Mouse (Mus musculus) CH12.LX (cell line): ENCODE data around the gene Sgsh. TPM values are rescaled to one million over a fixed set of nuclear protein-coding genes. Genes with fewer than 3 reads are reported as not detected.

ENCODE experiments used
- DNase-seq: peaks from one replicate; pipeline ENCODE4 v3.0.0-alpha.2; 2013; ENCODE audit errors: extremely low read depth
- H3K27ac ChIP-seq: 2 replicates; pipeline ENCODE4 v1.5.1; 2012; ENCODE audit warnings: low read depth, mild to moderate bottlenecking, control low read depth, moderate library complexity; ENCODE audit not compliant: insufficient read depth
- H3K27me3 ChIP-seq: replicated peaks from 2 replicates; pipeline ENCODE3; 2012; ENCODE audit warnings: inconsistent platforms
- H3K36me3 ChIP-seq, 2 experiments: replicated peaks in 1 of 2; 2 replicates each; pipeline versions ENCODE3 to v1.6.1; 2012; ENCODE audit warnings: inconsistent platforms in 1 of 2, low read length in 1 of 2, mild to moderate bottlenecking in 1 of 2, mixed read lengths in 1 of 2, moderate library complexity in 1 of 2; ENCODE audit not compliant: control insufficient read depth in 1 of 2, insufficient read depth in 1 of 2
- H3K4me1 ChIP-seq, 2 experiments: 2 replicates each; pipeline ENCODE4 v1.6.1; 2012; ENCODE audit warnings: inconsistent platforms in 1 of 2, moderate library complexity in 1 of 2; ENCODE audit not compliant: insufficient read depth in 2 of 2, control insufficient read depth in 1 of 2
- H3K4me2 ChIP-seq: 2 replicates; pipeline ENCODE4 v1.6.1; 2012; ENCODE audit warnings: low read depth, mild to moderate bottlenecking, control low read depth; ENCODE audit not compliant: poor library complexity, insufficient read depth, severe bottlenecking
- H3K4me3 ChIP-seq, 3 experiments: fragments of 150-350 bp in 1 of 3; sonication (generic) in 1 of 3; replicated peaks in 1 of 3; 2 replicates each; pipeline versions ENCODE3 to v1.5.1; 2011 to 2012; ENCODE audit warnings: low read depth in 2 of 3, low read length in 2 of 3, mild to moderate bottlenecking in 2 of 3, moderate library complexity in 2 of 3, control low read depth in 1 of 3, improper control_type of control experiment in 1 of 3, inconsistent platforms in 1 of 3, mixed read lengths in 1 of 3; ENCODE audit not compliant: poor library complexity in 1 of 3
- H3K79me2 ChIP-seq: replicated peaks from 2 replicates; pipeline ENCODE4 v1.6.1; 2012; ENCODE audit warnings: mild to moderate bottlenecking, moderate library complexity; ENCODE audit not compliant: control insufficient read depth, poor library complexity, insufficient read depth, severe bottlenecking; ENCODE audit errors: extremely low read depth
- H3K9ac ChIP-seq: 2 replicates; pipeline ENCODE4 v1.6.1; 2012; ENCODE audit warnings: low read depth, mild to moderate bottlenecking, control low read depth, moderate library complexity; ENCODE audit not compliant: insufficient read depth
- H3K9me3 ChIP-seq: replicated peaks from 2 replicates; pipeline ENCODE3; 2012; ENCODE audit warnings: low read length, inconsistent platforms, mixed read lengths
- CHD1 ChIP-seq: IDR thresholded peaks from 2 replicates; pipeline ENCODE4 v1.6.1; 2012; ENCODE audit warnings: low read depth, low read length, improper control_type of control experiment, inconsistent platforms
- CHD2 ChIP-seq: IDR thresholded peaks from 2 replicates; pipeline ENCODE4 v1.6.1; 2011; ENCODE audit warnings: low read length, improper control_type of control experiment
- E2F4 ChIP-seq: IDR thresholded peaks from 2 replicates; pipeline ENCODE4 v1.6.1; 2011; ENCODE audit warnings: low read depth, low read length, improper control_type of control experiment; ENCODE audit not compliant: insufficient replicate concordance
- ELF1 ChIP-seq: IDR thresholded peaks from 2 replicates; pipeline ENCODE4 v1.6.1; 2014; ENCODE audit warnings: low read depth, mild to moderate bottlenecking, inconsistent platforms, low read length, improper control_type of control experiment
- EP300 ChIP-seq: IDR thresholded peaks from 2 replicates; pipeline ENCODE4 v1.6.1; 2011; ENCODE audit warnings: low read length, improper control_type of control experiment
- ETS1 ChIP-seq: conservative IDR thresholded peaks from 2 replicates; pipeline ENCODE4 v1.6.1; 2012; ENCODE audit warnings: low read depth, mild to moderate bottlenecking, inconsistent platforms, low read length, improper control_type of control experiment, moderate library complexity
- MAFK ChIP-seq: IDR thresholded peaks from 2 replicates; pipeline ENCODE4 v1.6.1; 2011; ENCODE audit warnings: low read length, improper control_type of control experiment; ENCODE audit not compliant: insufficient replicate concordance
- MAX ChIP-seq: IDR thresholded peaks from 2 replicates; pipeline ENCODE4 v1.6.1; 2011; ENCODE audit warnings: low read length, improper control_type of control experiment
- MEF2A ChIP-seq: IDR thresholded peaks from 2 replicates; pipeline ENCODE4 v1.6.1; 2014; ENCODE audit warnings: low read depth, mild to moderate bottlenecking, inconsistent platforms, low read length, improper control_type of control experiment, borderline replicate concordance
- NELFE ChIP-seq: IDR thresholded peaks from 2 replicates; pipeline ENCODE4 v1.6.1; 2011; ENCODE audit warnings: low read depth, low read length, improper control_type of control experiment
- NRF1 ChIP-seq: IDR thresholded peaks from 2 replicates; pipeline ENCODE4 v1.6.1; 2014; ENCODE audit warnings: low read depth, mild to moderate bottlenecking, inconsistent platforms, low read length, improper control_type of control experiment, moderate library complexity
- POLR2A ChIP-seq: IDR thresholded peaks from 2 replicates; pipeline ENCODE4 v1.6.1; 2011; ENCODE audit warnings: low read depth, mild to moderate bottlenecking, improper control_type of control experiment, low read length
- POLR2AphosphoS2 ChIP-seq: IDR thresholded peaks from 2 replicates; pipeline ENCODE4 v1.6.1; 2011; ENCODE audit warnings: low read depth, low read length, improper control_type of control experiment
- RCOR1 ChIP-seq: conservative IDR thresholded peaks from 2 replicates; pipeline ENCODE4 v1.6.1; 2012; ENCODE audit warnings: low read depth, mild to moderate bottlenecking, inconsistent platforms, low read length, improper control_type of control experiment
- SMC3 ChIP-seq: IDR thresholded peaks from 2 replicates; pipeline ENCODE4 v1.6.1; 2011; ENCODE audit warnings: low read depth, low read length, improper control_type of control experiment
- TCF12 ChIP-seq: IDR thresholded peaks from 2 replicates; pipeline ENCODE4 v1.6.1; 2014; ENCODE audit warnings: low read depth, mild to moderate bottlenecking, inconsistent platforms, low read length, improper control_type of control experiment
- ZC3H11A ChIP-seq: IDR thresholded peaks from 2 replicates; pipeline ENCODE4 v1.6.1; 2012; ENCODE audit warnings: low read depth, mild to moderate bottlenecking, inconsistent platforms, low read length, improper control_type of control experiment
- ZKSCAN1 ChIP-seq: IDR thresholded peaks from 2 replicates; pipeline ENCODE4 v1.6.1; 2012; ENCODE audit warnings: low read depth, inconsistent platforms, low read length, improper control_type of control experiment, borderline replicate concordance
- ZMIZ1 ChIP-seq: IDR thresholded peaks from 2 replicates; pipeline ENCODE4 v1.6.1; 2012; ENCODE audit warnings: low read depth, mild to moderate bottlenecking, inconsistent platforms, low read length, improper control_type of control experiment
- dilution Hi-C: fragments of 300-500 bp; cut with MboI; formaldehyde crosslinking; loops from 2 replicates; pipeline ENCODE4 v1.14.3; 2020; ENCODE audit warnings: low sequenced_read_pairs; ENCODE audit not compliant: extremely low pct_unique_long_range_greater_than_20kb, extremely low pct_ligation_motif_present
- in situ Hi-C: fragments of 300-500 bp; cut with MboI; formaldehyde crosslinking; loops from 3 replicates; pipeline ENCODE4 v1.14.3; 2019; ENCODE audit warnings: low sequenced_read_pairs, low pct_ligation_motif_present, low pct_unique_long_range_greater_than_20kb, mixed read lengths
- polyA plus RNA-seq: library from polyadenylated mRNA; unstranded; fragments of >175 nt; gene quantifications from 2 replicates; pipeline ENCODE4 v1.2.1, GENCODE M21; 2012; ENCODE audit warnings: low read depth; ENCODE audit not compliant: insufficient read length
- total RNA-seq, 2 experiments: library from RNA; depleted of rRNA; stranded (reverse); fragments of 300-350 nt in 1 of 2; fragments of >200 nt in 1 of 2; gene quantifications; 2 replicates each; pipeline ENCODE4 v1.2.3; 2012 to 2014

Sgsh gene
- total and polyA plus RNA-seq, 3 experiments: 3.2 to 12.2 (median 10.6) TPM

GRCm38 (mm10) chr11:119396461-119396860 is 41.1 kb upstream of the Sgsh start:
- no peak for DNase-seq
- Histone ChIP-seq H3K27me3 (peaks cover 48% of the 10 kb centered on the region), H3K4me2 (no peak overlapping the region), H3K9ac (no peak overlapping the region), H3K36me3 (peaks cover 7 to 17% of the 10 kb centered on the region in 2 experiments), H3K4me3 (no peak overlapping the region), H3K4me1 (peaks cover 10 to 18% of the 10 kb centered on the region in 2 experiments), H3K79me2 (no peaks in the 10 kb centered on the region), H3K27ac (no peak overlapping the region), H3K9me3 (no peaks in the 10 kb centered on the region)
- in situ Hi-C loops (no loop called here), dilution Hi-C loops (no loop called here)
- TF ChIP-seq E2F4 (no peak), MAX (no peak), SMC3 (no peak), RCOR1 (no peak), POLR2A (no peak), CHD2 (no peak), ZMIZ1 (no peak), EP300 (no peak), ELF1 (no peak), ZC3H11A (no peak), MAFK (no peak), NELFE (no peak), NRF1 (no peak), CHD1 (no peak), MEF2A (no peak)

GRCm38 (mm10) chr11:119395931-119396330 is 40.6 kb upstream of the Sgsh start:
- TF ChIP-seq ZMIZ1 (no peak), ETS1 (no peak), TCF12 (no peak), POLR2AphosphoS2 (no peak), ZKSCAN1 (no peak), RCOR1 (no peak)
- Histone ChIP-seq H3K9me3 (no peaks in the 10 kb centered on the region), H3K36me3 (peaks cover 7 to 17% of the 10 kb centered on the region in 2 experiments), H3K4me2 (no peak overlapping the region), H3K4me1 (peaks cover 14 to 23% of the 10 kb centered on the region in 2 experiments), H3K9ac (no peak overlapping the region), H3K27ac (no peak overlapping the region), H3K79me2 (no peaks in the 10 kb centered on the region), H3K27me3 (peaks cover 52% of the 10 kb centered on the region), H3K4me3 (no peak overlapping the region)
- in situ Hi-C loops: no loop called here
- no peak for DNase-seq
- dilution Hi-C loops: no loop called here
